Mouse (Mus musculus) heart, postnatal 10 days (tissue): Measurements from ENCODE around the gene Mef2c. TPM values are rescaled to one million over a fixed set of nuclear protein-coding genes. Genes with fewer than 3 reads are reported as not detected.

Source experiments
- DNase-seq, 2 experiments: peaks; one replicate each; pipeline ENCODE4 v3.0.0; 2021
- intact Hi-C: fragments of 180-260 bp; cut with DNase I; formaldehyde crosslinking; loops from one replicate; pipeline ENCODE4 v1.15.1; 2025
- total RNA-seq, 2 experiments: library from RNA; stranded (reverse); gene quantifications; 2 replicates each; pipeline ENCODE4 v1.2.3; 2021

Gene Mef2c
- total RNA-seq, 2 experiments from 2014 or later = 84.8 to 105 TPM

DNA sequence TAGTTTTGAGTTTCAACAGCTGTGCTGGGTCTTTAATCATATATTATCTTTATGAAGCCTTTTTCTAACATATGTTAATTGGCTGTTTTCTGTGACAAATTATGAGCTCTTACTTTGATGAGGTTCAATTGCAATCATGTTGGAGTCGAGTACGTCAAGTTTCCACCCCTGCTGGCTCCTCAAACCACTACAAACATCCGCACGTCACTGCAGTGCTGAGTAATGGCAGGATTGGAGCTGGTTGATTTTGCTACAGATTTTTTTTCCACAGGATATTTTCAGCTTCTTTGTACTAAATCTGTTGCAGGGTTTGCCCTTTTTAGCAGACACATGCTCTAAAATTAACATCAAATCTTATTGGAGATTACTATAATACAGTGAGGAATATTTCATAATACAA, 62.3 kb downstream of the Mef2c start:
- intact Hi-C loops = loop anchor here (5.0 kb wide), 1 partner anchor 36 kb away; no protein-coding TSS in a partner anchor
- DNase-seq = peak; percentile 55

DNA sequence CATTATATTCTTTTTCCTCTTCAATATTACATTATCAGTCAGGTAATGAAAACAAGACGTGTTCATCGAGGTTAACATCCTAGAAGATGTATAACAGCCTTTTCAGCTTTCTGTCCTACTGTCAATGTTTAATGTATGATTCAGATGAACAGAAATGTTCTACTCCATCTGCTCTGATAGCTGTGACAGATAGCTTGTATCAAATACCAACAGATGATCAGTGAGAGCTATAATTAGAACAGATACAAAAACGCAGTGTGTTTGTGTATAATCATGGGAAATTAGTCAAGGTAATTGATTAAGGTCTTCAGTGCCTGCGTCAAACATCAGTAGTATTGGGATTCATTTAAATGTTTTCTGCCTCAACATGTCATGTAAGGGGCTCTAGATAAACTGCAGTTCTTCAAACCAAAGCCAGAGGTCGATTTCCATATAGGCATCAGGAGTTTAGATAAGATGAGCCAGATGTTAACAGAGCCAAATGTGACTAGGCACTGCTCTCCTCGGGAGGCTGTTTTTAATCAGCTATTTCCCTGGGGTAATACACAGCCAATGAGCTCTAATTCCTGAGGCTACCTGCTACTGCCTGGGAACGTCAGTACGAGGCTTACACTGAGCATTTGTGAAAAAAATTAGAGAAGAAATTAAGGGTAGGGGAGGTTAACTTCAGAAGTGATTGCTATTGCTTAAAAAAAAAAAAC, 63.1 kb downstream of the Mef2c start:
- no peak for DNase-seq
- intact Hi-C loops = loop anchor here (5.0 kb wide), 1 partner anchor 35 kb away; no protein-coding TSS in a partner anchor

DNA sequence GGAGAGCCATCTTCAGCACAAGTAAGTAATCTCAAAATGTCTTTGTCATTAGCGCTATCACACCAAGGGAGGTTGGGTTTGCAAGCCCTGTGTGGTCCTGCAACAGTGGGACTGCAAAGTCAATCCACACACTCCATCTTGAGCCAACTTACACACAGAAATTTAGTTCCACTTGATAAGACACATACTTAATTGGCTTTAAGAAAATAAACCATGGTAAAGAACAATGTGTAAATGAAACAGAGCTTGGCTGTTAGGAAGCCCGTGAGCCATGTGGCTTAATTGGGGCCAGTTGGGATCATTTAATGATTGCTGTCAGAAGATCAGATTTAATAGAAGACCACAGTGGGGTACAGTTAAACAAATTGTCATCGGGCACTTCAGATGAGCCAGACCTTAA, 63.8 kb downstream of the Mef2c start:
- intact Hi-C loops = loop anchor here (5.0 kb wide), 1 partner anchor 35 kb away; no protein-coding TSS in a partner anchor
- DNase-seq = no peak

DNA sequence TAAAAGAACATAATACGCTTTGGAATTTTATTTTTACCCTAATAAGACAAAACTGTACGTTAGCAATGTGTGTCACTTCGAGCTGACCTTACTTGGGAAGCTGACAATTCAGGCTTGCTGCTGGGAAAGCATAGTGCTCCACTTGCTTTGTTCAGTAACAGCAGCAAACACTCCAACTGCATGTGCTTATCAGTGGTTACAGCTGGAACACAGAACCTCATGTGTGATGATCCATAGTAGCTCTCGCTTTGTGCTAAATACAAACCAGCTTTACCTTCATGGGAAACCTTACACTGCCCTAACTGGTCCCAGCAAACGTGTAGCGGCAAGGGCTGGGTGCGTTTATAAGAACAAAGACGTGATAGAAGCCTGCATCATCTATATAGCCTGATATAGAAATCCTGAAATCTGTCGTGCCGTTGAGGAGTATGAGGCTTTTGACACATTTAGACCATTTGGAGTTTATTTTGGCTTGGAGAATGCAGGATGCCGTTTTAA, 65.0 kb downstream of the Mef2c start:
- peak in 1 of 2 experiments; percentile 31 for DNase-seq

DNA sequence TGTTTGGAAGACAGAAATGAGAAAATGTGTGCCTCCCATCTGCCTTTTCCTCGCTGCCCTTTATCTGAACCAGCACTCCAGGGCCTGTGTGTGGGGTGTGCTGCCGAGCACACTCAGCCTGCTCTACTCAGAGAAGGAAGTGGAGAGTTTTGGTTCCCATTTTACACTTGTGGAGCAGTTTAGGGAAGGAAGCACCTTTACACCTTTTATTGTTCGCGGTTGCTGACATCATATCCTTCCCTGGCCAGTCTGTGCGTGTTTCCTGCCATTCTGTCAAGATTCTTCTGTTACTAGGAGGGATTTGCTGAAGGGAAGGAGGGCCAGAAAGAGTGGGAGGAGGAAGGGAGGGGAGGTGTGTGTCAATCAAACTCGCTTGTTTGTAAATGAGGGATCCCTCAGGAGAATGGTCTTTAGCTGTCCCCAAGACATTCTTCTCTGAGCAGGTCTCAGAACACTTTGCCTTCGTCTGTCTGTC, 68.2 kb downstream of the Mef2c start:
- intact Hi-C loops = loop anchor here (2.0 kb wide), 1 partner anchor 47 kb away; no protein-coding TSS in a partner anchor
- peak; percentile 79 to 80 for DNase-seq

More for the DNA sequence above, 65.0 kb downstream of the Mef2c start:
- intact Hi-C loops = loop anchor here (5.0 kb wide), 1 partner anchor 33 kb away; no protein-coding TSS in a partner anchor

DNA sequence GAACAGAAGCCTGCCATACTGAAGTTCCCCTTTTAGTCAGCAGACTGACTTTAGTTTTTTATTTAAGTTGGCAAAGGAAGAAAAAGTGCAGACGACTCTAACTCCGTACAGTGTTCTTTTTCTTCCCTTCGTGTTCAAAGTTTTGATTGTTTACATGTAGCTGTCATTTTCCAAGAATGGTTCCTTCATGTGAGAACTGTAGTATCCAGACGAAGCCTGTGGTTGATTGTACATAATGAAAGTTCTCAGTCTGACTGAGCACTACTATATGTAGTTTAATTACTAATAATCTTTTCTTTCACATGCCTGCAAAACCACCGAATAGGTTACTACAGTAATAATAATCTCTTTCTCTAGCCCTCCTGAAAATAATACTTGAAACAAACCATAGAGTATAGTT, 68.6 kb downstream of the Mef2c start:
- intact Hi-C loops = loop anchor here (2.0 kb wide), 1 partner anchor 48 kb away; no protein-coding TSS in a partner anchor
- DNase-seq = no peak

DNA sequence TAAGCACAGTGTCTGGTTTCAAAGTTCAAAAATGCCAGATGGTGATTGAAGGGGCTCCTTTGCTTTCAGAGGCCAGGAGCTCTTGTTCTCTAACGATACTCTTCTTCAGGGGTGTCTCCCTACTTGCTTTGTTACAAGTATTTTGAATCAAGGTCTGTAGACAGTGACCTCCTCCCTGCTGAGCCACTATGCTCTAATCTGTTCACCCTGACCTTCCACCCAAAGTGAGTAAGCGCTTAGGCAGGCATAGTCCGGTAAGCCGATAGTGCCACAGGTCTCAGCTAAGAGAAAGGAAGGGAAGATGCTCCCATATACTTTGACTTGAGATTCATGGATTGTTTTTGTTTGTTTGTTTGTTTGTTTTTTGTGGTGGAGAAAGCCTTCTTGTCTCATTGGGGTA, 69.5 kb downstream of the Mef2c start:
- intact Hi-C loops = loop anchor here (2.0 kb wide), 1 partner anchor 49 kb away; no protein-coding TSS in a partner anchor
- DNase-seq = peak; percentile 50 to 54

DNA sequence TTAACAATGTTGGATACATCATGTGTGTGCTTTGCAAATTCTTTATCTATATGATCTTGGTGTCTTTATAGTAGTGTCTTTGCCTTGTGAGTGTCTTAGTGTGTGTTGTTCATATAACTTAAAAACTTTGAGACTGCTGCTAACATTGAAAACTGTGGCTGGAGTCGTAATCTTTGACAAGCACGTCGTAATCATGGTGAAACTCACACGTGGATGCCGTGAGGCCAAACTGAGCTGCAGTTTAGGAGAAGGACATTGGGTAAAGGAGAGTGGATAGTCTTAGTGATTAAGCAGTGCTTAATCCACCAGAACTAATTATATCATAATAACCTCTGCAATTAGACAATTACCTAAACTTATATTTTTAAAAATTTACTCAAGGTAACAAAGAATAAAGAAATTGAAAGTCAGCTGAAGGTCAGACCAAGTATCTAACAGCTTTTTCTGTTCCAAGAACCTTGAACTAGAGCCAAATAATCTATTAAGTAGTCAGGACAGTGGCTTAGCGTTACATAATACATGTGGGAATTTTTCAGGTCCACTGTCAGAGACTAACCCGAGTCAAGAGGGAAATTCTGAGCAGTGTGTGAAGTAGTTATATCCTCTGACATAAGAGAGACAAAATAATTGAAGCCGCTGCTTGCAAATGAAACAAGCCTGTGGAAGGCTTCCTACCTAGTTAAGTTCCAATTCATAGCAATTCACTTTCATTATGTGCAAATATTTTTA, 70.2 kb downstream of the Mef2c start:
- DNase-seq = no peak
- intact Hi-C loops = loop anchor here (2.0 kb wide), 1 partner anchor 49 kb away; no protein-coding TSS in a partner anchor

DNA sequence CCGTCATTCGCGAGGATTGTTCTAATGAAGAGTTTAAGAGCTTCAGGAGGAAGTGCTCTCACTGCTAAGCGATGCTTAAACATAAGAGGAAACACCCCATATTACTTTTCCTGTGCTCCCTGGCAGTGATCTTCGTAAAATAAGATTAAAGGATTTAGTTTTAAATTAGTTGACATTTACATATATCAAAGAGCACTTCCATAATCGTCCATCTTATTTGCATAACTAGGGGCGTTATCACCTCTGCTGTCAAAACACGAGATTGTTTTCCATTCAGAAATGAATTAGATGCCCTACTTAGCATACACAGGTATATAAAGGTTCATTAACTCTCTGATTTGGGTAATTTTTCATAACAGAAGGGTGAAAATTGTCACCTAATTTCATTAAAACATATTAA, 71.0 kb downstream of the Mef2c start:
- intact Hi-C loops = no loop called here
- no peak for DNase-seq

DNA sequence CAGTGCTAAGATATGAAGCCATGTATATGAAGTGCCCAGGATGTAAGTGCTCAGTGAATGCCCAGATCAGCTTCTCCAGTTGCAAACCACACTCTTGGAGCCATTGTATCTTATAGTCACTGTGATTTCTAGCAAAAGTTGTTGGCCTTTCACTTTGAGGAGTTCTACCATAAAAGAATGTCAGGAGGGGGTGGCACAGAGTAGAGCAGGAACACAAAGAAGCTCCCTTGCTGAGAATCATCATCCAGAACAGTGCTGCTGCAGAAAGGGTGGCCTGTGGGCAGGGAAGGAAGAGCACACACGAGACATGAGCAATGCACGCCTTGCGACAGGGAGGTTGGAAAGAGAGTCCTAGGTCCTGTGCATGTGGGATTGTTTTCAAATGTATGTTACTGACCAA, 75.6 kb downstream of the Mef2c start:
- no peak for DNase-seq
- intact Hi-C loops = no loop called here

DNA sequence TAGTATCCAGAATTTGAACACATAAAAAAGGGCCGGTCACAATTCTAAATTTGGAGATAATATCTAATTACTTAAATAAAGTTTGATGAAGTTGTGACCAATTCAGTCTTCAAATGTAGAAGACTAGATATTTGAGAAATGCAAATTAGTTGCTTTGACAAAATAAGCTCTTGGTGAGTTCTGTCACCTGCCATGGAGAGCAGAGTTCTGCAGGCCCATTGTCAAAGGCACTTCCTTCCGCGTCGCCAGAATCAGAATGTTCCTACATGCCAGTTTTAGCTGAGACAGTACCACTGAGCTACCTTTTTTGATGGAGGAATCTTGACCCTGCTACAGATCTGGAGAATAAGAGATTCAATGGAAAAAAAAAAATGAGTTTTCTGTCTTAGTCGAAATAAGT, 77.0 kb downstream of the Mef2c start:
- no peak for DNase-seq
- intact Hi-C loops = no loop called here

DNA sequence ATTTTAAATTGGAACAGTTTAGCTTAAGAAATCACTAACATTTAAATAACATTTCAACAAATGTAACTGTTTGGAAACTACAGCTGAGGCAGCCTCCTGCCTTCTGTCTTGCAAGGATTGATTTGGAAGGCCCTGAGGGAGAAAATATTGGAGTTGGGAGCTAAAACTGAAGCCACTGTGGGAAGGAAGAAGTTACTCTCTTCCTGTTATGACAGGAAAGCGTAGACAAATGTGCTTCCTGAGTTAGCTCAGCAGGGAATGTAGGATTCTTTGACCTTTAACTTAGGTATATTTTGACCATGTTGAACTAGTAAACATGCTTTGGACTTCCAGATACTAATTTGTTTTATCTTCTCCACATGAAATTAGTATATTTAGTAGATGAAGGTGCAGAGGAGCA, 78.7 kb downstream of the Mef2c start:
- DNase-seq = no peak
- intact Hi-C loops = no loop called here

DNA sequence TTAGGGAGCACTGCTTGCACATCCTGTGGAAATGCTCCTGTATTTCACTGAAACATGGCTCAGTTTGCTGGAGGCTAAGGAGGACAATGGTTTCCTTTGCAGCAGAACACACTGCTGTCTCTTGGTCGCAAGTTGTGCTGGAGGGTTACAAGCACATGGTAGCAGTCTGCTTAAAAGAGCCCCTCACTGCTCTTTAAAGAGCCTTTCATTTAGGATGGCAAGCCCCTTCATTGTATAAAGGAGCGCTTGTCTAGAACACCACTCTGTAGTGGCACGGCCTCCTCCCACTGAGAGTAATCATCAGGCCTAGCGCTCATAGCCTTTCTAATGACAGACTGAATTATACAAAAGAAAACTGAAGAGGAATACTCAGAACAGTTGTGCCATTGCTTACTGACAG, 80.0 kb downstream of the Mef2c start:
- intact Hi-C loops = no loop called here
- no peak for DNase-seq

DNA sequence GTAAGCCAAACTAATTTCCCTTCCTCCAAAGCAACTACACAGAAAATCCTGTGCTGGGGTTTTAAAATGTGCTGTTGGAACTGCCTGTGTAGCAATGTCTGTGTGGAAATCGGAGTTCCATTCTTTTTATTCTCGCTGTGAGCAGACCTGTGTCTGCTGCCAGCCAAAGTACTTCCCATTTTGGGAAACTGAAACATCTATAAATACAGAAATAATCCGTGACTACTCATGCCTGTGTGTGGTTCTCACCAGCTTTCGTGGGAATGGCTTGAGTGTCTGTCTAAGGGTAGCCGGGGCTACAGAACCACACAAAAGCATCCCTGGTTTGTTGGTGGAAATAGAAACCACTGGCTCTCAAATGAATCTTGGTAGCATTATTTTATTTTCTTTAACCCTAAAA, 81.5 kb downstream of the Mef2c start:
- DNase-seq = no peak
- intact Hi-C loops = no loop called here

DNA sequence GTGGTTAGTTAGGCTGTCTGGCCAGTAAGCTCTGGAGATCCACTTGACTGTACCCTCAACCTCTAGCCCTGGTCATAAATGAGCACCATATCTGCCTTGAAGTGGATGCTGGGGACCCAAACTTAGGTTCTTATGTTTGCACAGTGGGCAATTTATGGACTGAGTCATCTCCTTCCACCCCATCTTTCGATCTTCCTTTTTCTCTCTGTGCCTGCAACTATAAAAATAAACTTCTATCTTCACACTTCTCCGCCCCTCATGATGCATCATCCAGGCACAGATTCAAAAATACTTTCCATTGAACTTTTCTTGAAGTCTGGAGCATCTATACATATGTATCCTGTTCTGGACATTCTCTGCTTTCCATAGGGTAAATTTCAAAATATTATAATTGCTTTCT, 84.4 kb downstream of the Mef2c start:
- intact Hi-C loops = no loop called here
- no peak for DNase-seq

DNA sequence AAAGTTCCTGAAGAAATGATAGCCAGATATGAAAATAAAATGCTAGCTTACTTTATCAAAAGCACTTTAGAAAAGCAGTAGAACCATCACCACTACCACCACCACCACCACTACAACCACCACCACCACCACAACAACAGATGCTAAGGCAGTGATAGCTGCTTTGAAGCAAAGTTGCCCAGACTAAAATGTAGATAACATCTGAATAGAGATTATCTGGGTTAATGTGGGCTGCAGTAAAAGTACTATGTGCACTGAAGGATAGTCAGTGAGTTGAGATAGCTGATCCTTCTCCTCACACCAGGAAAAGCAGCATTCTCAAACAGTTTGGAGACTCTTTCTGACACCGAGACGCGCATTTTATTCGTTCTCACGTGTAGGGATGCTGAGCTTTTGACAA, 87.1 kb downstream of the Mef2c start:
- intact Hi-C loops = no loop called here

DNA sequence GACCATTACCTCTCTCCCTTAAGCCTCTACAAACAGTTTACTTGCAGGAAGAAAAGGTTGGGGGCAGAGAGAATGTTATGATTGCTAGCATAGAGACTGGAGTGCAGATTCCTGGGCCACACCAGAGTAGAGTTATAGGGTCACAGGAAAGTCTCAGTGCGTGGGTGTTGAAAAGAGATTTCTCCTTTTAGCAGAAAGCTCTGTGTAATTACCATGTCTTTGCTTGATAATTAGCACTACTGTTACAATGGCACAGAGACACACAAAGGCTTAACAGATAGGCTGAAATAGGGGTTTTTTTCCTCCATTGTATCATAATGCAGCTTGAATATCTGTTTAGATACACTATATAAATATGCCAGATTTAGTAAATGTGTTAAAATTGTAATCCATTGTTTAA, 91.6 kb downstream of the Mef2c start:
- intact Hi-C loops = no loop called here
- DNase-seq = no peak

More for the DNA sequence above, 87.1 kb downstream of the Mef2c start:
- DNase-seq = no peak

DNA sequence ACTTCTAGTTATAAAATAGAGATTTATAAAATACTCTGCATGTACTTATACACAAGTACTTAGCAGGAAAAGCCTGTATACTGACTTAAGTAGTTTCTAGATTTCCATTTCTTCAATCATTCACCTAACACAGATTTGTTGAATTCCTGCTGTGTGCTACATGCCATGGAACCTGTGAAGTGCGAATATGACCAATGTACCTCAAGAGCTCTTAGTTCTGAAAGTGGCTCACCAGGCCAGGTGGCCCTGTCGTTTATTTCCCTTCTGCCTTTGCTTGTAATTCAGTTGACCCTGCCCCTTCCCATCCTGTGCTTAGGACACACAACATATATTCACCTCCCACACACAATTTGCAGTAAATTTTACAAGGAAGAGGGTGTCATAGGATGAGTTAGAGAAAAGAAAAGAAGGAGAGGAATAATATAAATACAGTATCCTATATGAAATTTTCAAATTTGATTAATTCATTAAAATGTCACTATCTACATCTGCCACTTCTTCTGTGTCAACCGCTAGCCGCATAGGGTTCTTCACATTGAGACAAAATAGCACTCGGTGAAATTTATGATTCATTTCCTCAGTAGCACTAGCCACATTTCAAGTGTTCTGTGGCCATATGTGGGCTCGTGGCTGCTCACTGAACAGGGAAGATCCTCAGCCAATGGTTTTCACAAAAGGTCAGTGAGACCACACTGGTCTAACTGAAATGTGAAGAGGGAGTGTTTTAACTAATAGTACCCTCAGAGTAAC, 93.3 kb downstream of the Mef2c start:
- intact Hi-C loops = no loop called here
- DNase-seq = no peak

DNA sequence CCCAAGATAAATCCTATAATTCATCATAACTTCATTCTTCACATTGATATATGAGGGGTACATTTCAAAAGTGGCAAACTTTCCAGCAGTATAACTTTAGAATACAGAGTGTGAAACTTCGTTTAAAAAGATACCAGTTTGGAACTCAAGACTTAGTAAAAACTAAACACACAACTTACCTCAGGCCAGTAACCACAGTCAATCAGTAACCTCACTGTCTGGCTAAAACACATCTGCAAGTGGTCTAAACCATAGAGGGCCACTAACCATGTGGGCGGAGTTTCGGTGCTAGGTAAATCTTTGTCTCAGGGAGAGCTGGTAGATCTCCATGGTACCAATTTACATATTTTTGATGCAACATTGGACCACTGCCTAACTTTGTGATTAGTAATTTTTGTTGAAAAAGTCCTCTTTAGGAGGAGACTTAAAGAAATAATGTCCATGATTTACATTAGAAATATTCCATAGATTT, 93.9 kb downstream of the Mef2c start:
- intact Hi-C loops = no loop called here
- no peak for DNase-seq

DNA sequence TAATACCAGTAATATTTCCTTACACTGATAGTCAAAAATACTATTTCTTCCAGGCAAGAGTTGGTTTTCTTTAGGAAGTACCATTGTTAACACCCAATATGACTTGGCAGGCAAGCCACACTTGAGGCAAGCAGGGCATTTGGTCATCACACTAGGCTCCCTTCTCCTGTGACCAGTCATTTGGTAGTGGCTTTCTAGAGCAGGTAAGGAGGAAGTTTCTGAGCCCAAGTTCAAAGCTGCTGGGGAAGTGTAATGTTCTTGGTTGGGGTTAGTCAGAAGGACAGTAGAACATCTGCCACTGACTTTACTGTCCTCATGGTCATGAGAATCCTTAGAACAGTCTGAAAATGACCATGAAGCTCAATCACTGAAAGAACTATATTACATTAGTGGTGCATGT, 96.5 kb downstream of the Mef2c start:
- intact Hi-C loops = loop anchor here (5.0 kb wide), 1 partner anchor 33 kb away; no protein-coding TSS in a partner anchor
- no peak for DNase-seq
